Mouse (Mus musculus) lung, embryonic 15.5 days (tissue): Measurements from ENCODE around the gene Srd5a3. TPM values are rescaled to one million over a fixed set of nuclear protein-coding genes. Genes with fewer than 3 reads are reported as not detected.
A peak's percentile ranks its signal among the peaks of the same experiment; 100 is the strongest.

Experiments used
- ATAC-seq: fragments of 200-750 bp; cut with Nextera tagmentation; 2 replicates; pipeline ENCODE4 v1.8.0; 2017; ENCODE audit warnings: moderate number of reproducible peaks, borderline replicate concordance; ENCODE audit not compliant: low FRiP score, low TSS enrichment; ENCODE audit errors: extremely low read depth
- H3K27ac ChIP-seq: fragments of 300-500 bp; sonication (generic); 2 replicates; pipeline ENCODE4 v1.5.1; 2015; ENCODE audit warnings: moderate library complexity, mild to moderate bottlenecking, inconsistent platforms
- H3K27me3 ChIP-seq: fragments of 300-500 bp; sonication (generic); 2 replicates; pipeline ENCODE4 v1.6.1; 2015; ENCODE audit warnings: inconsistent platforms
- H3K36me3 ChIP-seq: fragments of 300-500 bp; sonication (generic); 2 replicates; pipeline ENCODE4 v1.6.1; 2015; ENCODE audit warnings: inconsistent platforms
- H3K4me1 ChIP-seq: fragments of 300-500 bp; sonication (generic); 2 replicates; pipeline ENCODE4 v1.6.1; 2015; ENCODE audit warnings: inconsistent platforms
- H3K4me2 ChIP-seq: fragments of 300-500 bp; sonication (generic); 2 replicates; pipeline ENCODE4 v1.6.1; 2015; ENCODE audit warnings: inconsistent platforms, mild to moderate bottlenecking, moderate library complexity
- H3K4me3 ChIP-seq: fragments of 300-500 bp; sonication (generic); 2 replicates; pipeline ENCODE4 v1.5.1; 2015; ENCODE audit warnings: mild to moderate bottlenecking, inconsistent platforms
- H3K9ac ChIP-seq: fragments of 300-500 bp; sonication (generic); 2 replicates; pipeline ENCODE4 v1.6.1; 2015; ENCODE audit warnings: inconsistent platforms
- H3K9me3 ChIP-seq: fragments of 300-500 bp; sonication (generic); 2 replicates; pipeline ENCODE4 v1.6.1; 2016; ENCODE audit warnings: inconsistent platforms
- whole genome bisulfite sequencing: fragments of 180-500 bp; shearing (Covaris S2); methylation state at CpG from one replicate; pipeline ENCODE4 v1.1.7; 2015; 5-methylcytosine and 5-hydroxymethylcytosine counted together
- polyA plus RNA-seq: library from polyadenylated mRNA; unstranded; fragments of >200 nt; fragmentation: Nextera tagmentation; extraction: Ambion mirVana; gene quantifications from 2 replicates; pipeline ENCODE4 v1.2.1, GENCODE M21; 2015

Gene Srd5a3
- polyA plus RNA-seq, 1 experiment from 2014 or later, result 49.6 TPM

GRCm38 (mm10) chr5:76154434-76155165 is 14.5 kb downstream of the Srd5a3 start:
- Histone ChIP-seq H3K4me1 (no peaks in the 10 kb centered on the region), H3K9me3 (no peaks in the 10 kb centered on the region), H3K36me3 (peaks cover 38% of the 10 kb centered on the region; the same call in 1 of the 2 replicates), H3K9ac (no peak overlapping the region), H3K27me3 (no peaks in the 10 kb centered on the region), H3K27ac (peak overlapping the region; percentile 25; the same call in 1 of the 2 replicates), H3K4me2 (no peak overlapping the region), H3K4me3 (no peak overlapping the region)
- 66% methylated on average over 21 of the region's 21 CpGs for WGBS
- ATAC-seq, result peak; percentile 49; the same call in 1 of the 2 replicates

DNA sequence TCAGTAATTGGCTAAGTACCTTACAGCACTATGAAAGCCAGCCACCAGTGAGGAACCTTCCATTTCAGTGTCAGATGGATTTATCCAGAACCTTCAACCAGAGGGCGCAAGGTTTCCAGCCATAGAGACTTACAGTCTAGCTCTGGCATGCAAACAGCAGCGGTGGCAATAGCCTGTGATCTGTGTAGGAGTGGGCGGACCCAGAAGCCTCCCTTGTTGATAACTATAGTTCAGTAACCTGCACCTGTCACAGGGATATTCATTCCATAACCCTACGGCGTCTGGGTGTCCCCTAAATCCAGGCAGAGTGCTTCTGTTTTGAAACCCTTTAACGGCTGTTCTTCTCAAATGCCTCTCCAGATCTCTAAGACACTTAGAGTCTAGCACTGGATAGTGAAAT is 19.5 kb downstream of the Srd5a3 start:
- Histone ChIP-seq H3K27ac (no peak overlapping the region), H3K9me3 (no peaks in the 10 kb centered on the region), H3K36me3 (peaks cover 13% of the 10 kb centered on the region; the same call in 1 of the 2 replicates), H3K27me3 (no peaks in the 10 kb centered on the region), H3K4me2 (no peak overlapping the region), H3K9ac (no peak overlapping the region), H3K4me1 (0 out of 2 replicates have a peak, but pooled peaks cover 2% of the 10 kb centered on the region), H3K4me3 (no peak overlapping the region)
- no peak for ATAC-seq
- 71% methylated on average over 6 of the region's 6 CpGs for WGBS

DNA sequence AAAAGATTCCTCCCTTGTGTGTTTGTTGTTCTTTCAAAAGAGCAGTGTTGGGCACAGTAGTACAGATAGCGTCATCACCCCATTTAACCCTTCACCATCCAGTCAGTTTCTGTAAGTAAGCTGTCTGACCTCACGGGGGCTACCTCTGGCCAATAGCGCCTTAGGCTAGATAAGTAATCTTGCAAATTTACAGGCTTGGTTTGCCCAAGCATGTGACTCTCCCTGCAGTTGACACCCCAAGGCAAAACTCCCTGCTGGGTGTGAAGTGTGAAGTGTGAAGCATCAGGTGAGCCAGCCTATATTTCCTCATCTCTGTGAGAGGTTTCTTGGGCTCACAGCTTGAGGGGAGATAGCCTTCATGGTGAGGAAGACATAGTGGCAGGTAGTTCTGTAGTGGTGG is 20.0 kb downstream of the Srd5a3 start:
- H3K9ac ChIP-seq, result no peak overlapping the region
- no peak overlapping the region for H3K4me2 ChIP-seq
- H3K27ac ChIP-seq, result no peak overlapping the region
- WGBS, result 39% methylated on average over 3 of the region's 3 CpGs
- peaks cover 13% of the 10 kb centered on the region; the same call in 1 of the 2 replicates for H3K36me3 ChIP-seq
- H3K4me1 ChIP-seq, result 0 out of 2 replicates have a peak, but pooled peaks cover 2% of the 10 kb centered on the region
- no peak overlapping the region for H3K4me3 ChIP-seq
- no peaks in the 10 kb centered on the region for H3K9me3 ChIP-seq
- ATAC-seq, result no peak
- no peaks in the 10 kb centered on the region for H3K27me3 ChIP-seq

DNA sequence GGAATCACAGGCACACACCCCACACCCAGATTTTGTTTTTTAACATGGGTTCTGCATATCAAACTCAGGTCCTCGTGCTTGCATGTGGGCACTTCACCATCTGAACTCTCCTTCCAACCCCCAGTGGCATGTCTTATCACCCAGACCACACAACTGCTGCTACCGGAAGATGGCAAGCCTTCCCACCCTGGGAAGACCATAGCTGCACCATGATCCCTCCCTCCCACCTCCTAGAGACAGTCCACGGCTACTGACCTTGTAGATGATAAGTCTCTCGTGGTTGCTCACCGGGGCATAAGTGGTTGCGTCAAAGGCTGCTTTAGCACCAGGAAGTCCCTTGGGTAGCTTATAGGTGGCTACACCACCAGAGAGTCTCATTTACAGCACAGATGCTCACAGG is 21.4 kb downstream of the Srd5a3 start:
- H3K9ac ChIP-seq, result no peak overlapping the region
- WGBS, result 88% methylated on average over 6 of the region's 6 CpGs
- no peaks in the 10 kb centered on the region for H3K27me3 ChIP-seq
- 0 out of 2 replicates have a peak, but pooled peaks cover 2% of the 10 kb centered on the region for H3K4me1 ChIP-seq
- H3K36me3 ChIP-seq, result peaks cover 5% of the 10 kb centered on the region; the same call in 1 of the 2 replicates
- H3K4me3 ChIP-seq, result no peak overlapping the region
- H3K9me3 ChIP-seq, result no peaks in the 10 kb centered on the region
- ATAC-seq, result no peak
- H3K4me2 ChIP-seq, result no peak overlapping the region
- no peak overlapping the region for H3K27ac ChIP-seq

DNA sequence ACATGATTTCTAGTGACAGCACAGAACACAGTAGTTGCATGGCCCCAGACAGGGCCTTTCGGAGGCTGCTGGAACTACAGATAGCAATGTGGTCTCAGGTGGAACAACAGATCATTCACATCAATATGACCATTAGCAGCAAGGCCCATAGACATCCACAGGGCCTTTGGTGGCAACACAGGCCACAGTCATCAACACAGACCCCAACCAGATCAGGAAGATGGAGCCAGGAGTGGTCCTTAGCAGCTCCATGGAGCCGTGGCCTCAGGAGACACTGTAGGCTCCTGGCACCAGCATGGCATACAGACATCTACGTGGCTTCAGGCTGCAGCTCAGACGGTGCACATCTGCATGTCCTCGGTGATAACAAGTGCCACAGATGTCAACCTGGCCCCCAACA is 22.9 kb downstream of the Srd5a3 start:
- no peaks in the 10 kb centered on the region for H3K36me3 ChIP-seq
- H3K9ac ChIP-seq, result no peak overlapping the region
- no peak for ATAC-seq
- no peaks in the 10 kb centered on the region for H3K9me3 ChIP-seq
- 0 out of 2 replicates have a peak, but pooled peaks cover 2% of the 10 kb centered on the region for H3K4me1 ChIP-seq
- H3K4me3 ChIP-seq, result no peak overlapping the region
- H3K27ac ChIP-seq, result no peak overlapping the region
- WGBS, result 68% methylated on average over 5 of the region's 5 CpGs
- no peak overlapping the region for H3K4me2 ChIP-seq
- no peaks in the 10 kb centered on the region for H3K27me3 ChIP-seq

DNA sequence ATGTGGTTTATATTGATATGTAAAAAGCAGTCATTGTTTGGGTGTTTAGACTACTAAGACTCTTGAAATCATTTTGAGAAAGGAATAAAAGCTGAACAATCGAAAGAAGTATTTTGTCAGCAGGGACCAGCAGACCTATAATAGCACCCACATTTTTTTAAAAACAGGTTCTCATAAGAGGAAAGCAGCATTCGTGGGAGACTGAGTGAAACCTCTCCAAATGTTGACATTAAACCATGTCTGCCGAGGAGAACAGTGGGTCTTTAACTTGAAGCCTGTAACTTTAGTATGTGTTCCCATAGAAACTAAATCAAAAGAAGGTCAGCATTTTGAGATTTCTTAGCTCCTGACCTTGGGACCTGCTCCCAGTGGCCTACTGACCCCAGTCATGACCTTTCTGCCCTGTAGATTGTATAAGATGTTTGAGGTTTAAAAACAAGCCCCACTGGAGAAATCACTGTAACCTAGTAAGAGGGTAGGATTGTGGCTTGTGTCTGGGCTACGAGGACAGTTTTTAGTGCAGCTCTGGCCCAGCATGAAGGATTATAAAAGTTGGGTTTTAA is 23.8 kb downstream of the Srd5a3 start:
- no peak for ATAC-seq
- Histone ChIP-seq H3K9ac (no peak overlapping the region), H3K4me3 (no peak overlapping the region), H3K4me1 (0 out of 2 replicates have a peak, but pooled peaks cover 2% of the 10 kb centered on the region), H3K9me3 (no peaks in the 10 kb centered on the region), H3K4me2 (no peak overlapping the region), H3K27ac (peak overlapping the region; percentile 53), H3K36me3 (no peaks in the 10 kb centered on the region), H3K27me3 (no peaks in the 10 kb centered on the region)
- WGBS, result 43% methylated on average over 4 of the region's 4 CpGs

DNA sequence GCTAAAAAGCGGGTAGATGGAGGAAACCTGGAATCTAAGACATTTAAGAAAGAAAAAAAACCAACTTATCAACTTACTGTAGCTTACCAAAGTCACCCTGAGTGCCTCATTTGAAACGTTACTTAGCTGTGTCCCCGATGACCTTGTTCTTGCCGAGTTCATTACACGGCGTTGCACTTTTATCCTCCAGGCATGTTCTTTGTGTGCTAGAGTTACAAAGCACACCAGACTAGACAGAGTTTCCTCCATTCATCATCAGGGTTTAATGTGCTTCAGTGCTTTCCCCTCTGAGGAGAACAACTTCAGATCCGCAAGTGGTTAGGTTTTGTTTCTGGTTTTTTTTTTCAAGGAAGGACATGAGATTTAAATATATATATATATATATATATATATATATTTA is 24.8 kb downstream of the Srd5a3 start:
- WGBS, result 76% methylated on average over 7 of the region's 7 CpGs
- 0 out of 2 replicates have a peak, but pooled peaks cover 2% of the 10 kb centered on the region for H3K4me1 ChIP-seq
- H3K4me3 ChIP-seq, result no peak overlapping the region
- H3K4me2 ChIP-seq, result no peak overlapping the region
- no peaks in the 10 kb centered on the region for H3K36me3 ChIP-seq
- no peak overlapping the region for H3K27ac ChIP-seq
- H3K9me3 ChIP-seq, result no peaks in the 10 kb centered on the region
- ATAC-seq, result no peak
- H3K9ac ChIP-seq, result no peak overlapping the region
- H3K27me3 ChIP-seq, result no peaks in the 10 kb centered on the region

DNA sequence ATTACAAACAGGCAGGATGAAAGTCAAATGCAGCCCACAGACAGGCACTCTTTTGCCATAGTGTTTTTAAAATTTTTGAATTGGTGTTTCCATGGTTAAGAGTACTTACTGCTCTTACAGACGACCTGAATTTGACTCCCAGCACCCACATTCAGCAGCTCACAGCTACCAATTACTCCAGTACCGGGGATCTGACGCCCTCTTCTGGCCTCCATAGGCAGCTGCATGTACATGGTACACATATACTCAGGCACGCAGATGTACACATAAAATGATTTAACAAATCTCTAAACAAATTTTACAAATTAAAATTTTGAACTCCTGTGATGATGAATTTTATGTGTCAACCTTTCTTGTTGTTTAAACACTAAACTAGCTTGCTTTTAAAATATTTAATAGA is 30.5 kb downstream of the Srd5a3 start:
- H3K27ac ChIP-seq, result no peak overlapping the region
- no peaks in the 10 kb centered on the region for H3K36me3 ChIP-seq
- H3K4me3 ChIP-seq, result no peak overlapping the region
- no peak overlapping the region for H3K4me2 ChIP-seq
- H3K9ac ChIP-seq, result no peak overlapping the region
- WGBS, result 68% methylated on average over 4 of the region's 4 CpGs
- H3K27me3 ChIP-seq, result no peaks in the 10 kb centered on the region
- no peaks in the 10 kb centered on the region for H3K9me3 ChIP-seq
- no peak for ATAC-seq
- H3K4me1 ChIP-seq, result no peaks in the 10 kb centered on the region

DNA sequence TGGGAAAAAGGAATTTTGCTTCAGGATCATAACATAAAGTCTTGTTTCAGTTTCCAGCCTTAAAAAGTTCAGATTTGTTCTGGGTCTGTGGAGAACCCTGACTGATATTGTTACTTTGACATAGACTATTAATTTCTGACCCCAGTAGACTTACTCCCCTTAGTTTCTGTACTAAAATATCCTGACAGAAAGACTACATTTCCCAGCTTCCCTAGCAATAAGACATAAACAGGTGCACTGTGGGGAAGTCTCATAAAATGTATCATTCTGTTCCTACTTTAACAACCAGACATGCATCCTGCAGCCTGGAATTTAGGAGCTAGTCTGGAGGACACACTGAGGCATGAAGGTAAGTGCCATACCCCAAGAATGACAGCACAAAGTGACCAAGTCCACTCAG is 31.0 kb downstream of the Srd5a3 start:
- ATAC-seq, result no peak
- H3K9me3 ChIP-seq, result no peaks in the 10 kb centered on the region
- no peaks in the 10 kb centered on the region for H3K4me1 ChIP-seq
- H3K4me2 ChIP-seq, result no peak overlapping the region
- no peaks in the 10 kb centered on the region for H3K36me3 ChIP-seq
- H3K27ac ChIP-seq, result no peak overlapping the region
- no peaks in the 10 kb centered on the region for H3K27me3 ChIP-seq
- H3K9ac ChIP-seq, result no peak overlapping the region
- H3K4me3 ChIP-seq, result no peak overlapping the region

- H3K4me1 ChIP-seq, result peaks cover 18% of the 10 kb centered on the region
- no peaks in the 10 kb centered on the region for H3K36me3 ChIP-seq
- H3K4me3 ChIP-seq, result no peak overlapping the region
- whole genome bisulfite sequencing, result 83% methylated on average over 4 of the region's 4 CpGs
- no peaks in the 10 kb centered on the region for H3K9me3 ChIP-seq
- no peak overlapping the region for H3K9ac ChIP-seq
- no peak overlapping the region for H3K4me2 ChIP-seq
- ATAC-seq, result no peak
- H3K27me3 ChIP-seq, result no peaks in the 10 kb centered on the region
- H3K27ac ChIP-seq, result no peak overlapping the region
Observed at GRCm38 (mm10) chr5:76175051-76175450, 35.0 kb downstream of the Srd5a3 start.

- Histone ChIP-seq H3K4me2 (no peak overlapping the region), H3K9ac (no peak overlapping the region), H3K4me3 (no peak overlapping the region), H3K27me3 (no peaks in the 10 kb centered on the region), H3K9me3 (no peaks in the 10 kb centered on the region), H3K4me1 (peaks cover 18% of the 10 kb centered on the region), H3K27ac (peak overlapping the region; percentile 16; the same call in 1 of the 2 replicates), H3K36me3 (no peaks in the 10 kb centered on the region)
- WGBS, result 27% methylated on average over 3 of the region's 3 CpGs
- peak; percentile 72; the same call in 1 of the 2 replicates for ATAC-seq
Observed at GRCm38 (mm10) chr5:76176411-76176810, 36.3 kb downstream of the Srd5a3 start.

GRCm38 (mm10) chr5:76176841-76177240 is 36.8 kb downstream of the Srd5a3 start:
- peak overlapping the region; percentile 16; the same call in 1 of the 2 replicates for H3K27ac ChIP-seq
- no peaks in the 10 kb centered on the region for H3K36me3 ChIP-seq
- H3K9me3 ChIP-seq, result no peaks in the 10 kb centered on the region
- peak; percentile 70; the same call in 1 of the 2 replicates for ATAC-seq
- 35% methylated on average over 11 of the region's 11 CpGs for WGBS
- no peak overlapping the region for H3K4me3 ChIP-seq
- no peak overlapping the region for H3K9ac ChIP-seq
- no peak overlapping the region for H3K4me2 ChIP-seq
- H3K4me1 ChIP-seq, result peaks cover 18% of the 10 kb centered on the region
- no peaks in the 10 kb centered on the region for H3K27me3 ChIP-seq
